In the genomic region with DNA sequence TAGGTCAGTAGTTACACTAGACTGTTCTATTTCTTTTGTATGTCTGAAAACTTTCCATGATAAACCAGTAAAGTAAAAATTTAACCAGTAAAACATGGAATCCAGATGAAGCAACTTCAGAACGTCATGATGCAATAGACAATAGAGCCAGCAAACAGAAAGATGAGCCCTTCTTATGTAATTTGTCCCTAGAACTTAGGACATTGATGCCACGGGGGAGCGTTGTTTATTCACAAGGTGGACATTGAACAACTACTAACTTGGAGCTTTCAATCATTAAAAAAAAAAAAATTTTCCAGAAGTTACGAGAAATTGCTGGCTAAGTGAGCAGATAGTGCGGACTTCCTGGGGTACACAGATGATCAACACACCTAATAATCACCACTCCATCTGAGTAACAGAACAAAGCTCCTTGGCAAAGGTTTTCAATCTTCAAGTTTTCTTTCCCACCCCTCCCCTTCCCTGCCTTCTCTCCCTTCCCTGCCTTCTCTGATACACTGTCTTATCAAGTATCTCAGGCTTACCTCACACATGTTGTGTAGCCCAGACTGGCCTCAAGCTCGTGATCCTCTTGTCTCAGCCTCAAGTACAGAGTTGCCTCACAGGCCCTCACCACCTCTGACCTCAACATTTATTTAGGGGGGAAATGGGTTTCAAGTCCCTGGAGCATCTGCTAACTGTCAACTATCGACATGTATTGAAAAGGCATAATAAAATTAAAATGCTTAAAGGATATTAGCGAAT, we compare ENCODE assay signal across 30 mouse cellular contexts. TPM values are rescaled to one million over a fixed set of nuclear protein-coding genes. Genes with fewer than 3 reads are reported as not detected.
DNase-seq lines count a peak whose midpoint lies in the region; ATAC-seq and TF ChIP-seq lines count a peak whose summit lies in the region.
"Had no signal": no experiment of that assay in that cellular context is flagged by ENCODE, and none has a peak within 500 bp of the region (broad histone marks: within the 10 kb centered on the region; RNA-seq: fewer than 3 reads in every experiment).

No protein-coding gene starts in this region.

- no peaks in the 10 kb centered on the region for H3K36me3 ChIP-seq in forebrain, postnatal 0 days (ENCODE audit: insufficient read depth)
- H3K36me3 ChIP-seq: limb, embryonic 15.5 days; midbrain, embryonic 13.5 days; neural tube, embryonic 15.5 days had no signal

- no peak overlapping the region for H3K4me3 ChIP-seq in forebrain, postnatal 0 days (ENCODE audit: low read depth, low read length)
- H3K4me3 ChIP-seq: gastrocnemius, adult 2 months; limb, embryonic 15.5 days; midbrain, embryonic 13.5 days; neural tube, embryonic 15.5 days had no signal

- no peaks in the 10 kb centered on the region for H3K27me3 ChIP-seq in forebrain, postnatal 0 days (ENCODE audit: insufficient read depth, low read length)
- H3K27me3 ChIP-seq: limb, embryonic 15.5 days; midbrain, embryonic 13.5 days; neural tube, embryonic 15.5 days had no signal

- no peaks in the 10 kb centered on the region for H3K9me3 ChIP-seq in forebrain, postnatal 0 days (ENCODE audit: low read length)
- H3K9me3 ChIP-seq: limb, embryonic 15.5 days; midbrain, embryonic 13.5 days; neural tube, embryonic 15.5 days had no signal

- intact Hi-C loops in left cerebral cortex, postnatal 4 days (cut with DNase I), result no loop called here

- ATAC-seq in megakaryocyte progenitor cell, adult 5-6 weeks (replicated peaks; ENCODE audit: poor library complexity), result peak; percentile 40; the same call in 1 of the 2 replicates
- no peak for ATAC-seq in forebrain, postnatal 0 days
- ATAC-seq: forebrain, embryonic 16.5 days; hindbrain, embryonic 16.5 days; midbrain, embryonic 13.5 days; Patski had no signal

- H3K9ac ChIP-seq in forebrain, postnatal 0 days, result no peak overlapping the region
- H3K9ac ChIP-seq: limb, embryonic 15.5 days; midbrain, embryonic 13.5 days; neural tube, embryonic 15.5 days had no signal

- no peaks in the 10 kb centered on the region for H3K4me1 ChIP-seq in forebrain, postnatal 0 days (ENCODE audit: insufficient read depth)
- H3K4me1 ChIP-seq: midbrain, embryonic 13.5 days; neural tube, embryonic 15.5 days had no signal

- peak; percentile 66 to 84 for DNase-seq in kidney, adult 8-10 months
- no peak for DNase-seq in kidney, postnatal 10 days
- DNase-seq in adipocyte (ENCODE audit: low spot score), result peak; percentile 4
- DNase-seq in kidney, postnatal 25 days, result peak; percentile 49 to 79
- no peak for DNase-seq in forebrain, postnatal 0 days
- no peak for DNase-seq in adrenal gland, adult 8-10 months
- no peak for DNase-seq in left cerebral cortex, postnatal 4 days
- DNase-seq: adrenal gland, postnatal 25 days; cerebellum, adult 11-12 months; cerebellum, postnatal 25 days; embryo, embryonic 11 days; gastrocnemius, adult 2 months; heart, adult 18-20 months; lung, postnatal 10 days; thymus, postnatal 36 days had no signal

- TF ChIP-seq CTCF in forebrain, postnatal 0 days (IDR thresholded peaks at IDR 0.05; ENCODE audit: low read depth), result no peak

- H3K4me2 ChIP-seq in forebrain, postnatal 0 days (ENCODE audit: low read depth), result no peak overlapping the region
- H3K4me2 ChIP-seq: limb, embryonic 15.5 days; midbrain, embryonic 13.5 days; neural tube, embryonic 15.5 days had no signal

- WGBS in forebrain, postnatal 0 days, result 91% methylated on average over 8 of the region's 8 CpGs

- H3K27ac ChIP-seq in forebrain, postnatal 0 days (ENCODE audit: low read depth, low read length), result no peak overlapping the region
- H3K27ac ChIP-seq: gastrocnemius, adult 2 months; midbrain, embryonic 13.5 days; neural tube, embryonic 15.5 days had no signal

RNA-seq across cellular contexts. Expression of gene Slc17a1, which starts 1.4 kb away (rescaled TPM):
- total RNA-seq in megakaryocyte progenitor cell, adult 5-6 weeks (2015), result not detected in 2 replicates
- total RNA-seq in megakaryocyte progenitor cell, adult 5-6 weeks (2017), result not detected in 2 replicates
- 0.15 TPM in 1 of 2 replicates, not detected in the other for total RNA-seq in forebrain, postnatal 0 days (2014; rRNA removed)
- not detected in 2 replicates for polyA plus RNA-seq in forebrain, postnatal 0 days (2015; fragmentation: Nextera tagmentation; extraction: Ambion mirVana)
- total RNA-seq in adrenal gland, adult 8-10 months (2022), result not detected
- total RNA-seq in left cerebral cortex, postnatal 4 days (2021), result not detected
- total RNA-seq: adrenal gland, postnatal 25 days; gastrocnemius, adult 2 months; heart, adult 18-20 months; hematopoietic stem cell, adult 5-6 weeks; layer of hippocampus, adult 18-20 months; layer of hippocampus, postnatal 25 days; left cerebral cortex, postnatal 25 days; megakaryocyte, adult 5-6 weeks had no signal
- polyA plus RNA-seq: embryonic facial prominence, embryonic 14.5 days; forebrain, embryonic 16.5 days; heart, embryonic 16.5 days; hindbrain, embryonic 16.5 days; limb, embryonic 15.5 days; neural tube, embryonic 15.5 days; stomach, embryonic 14.5 days had no signal

RNA-seq across cellular contexts. Expression of gene Slc17a3, which starts 29.7 kb away (rescaled TPM):
- total RNA-seq in megakaryocyte progenitor cell, adult 5-6 weeks (2015), result 0.39 TPM in 1 of 2 replicates, not detected in the other
- total RNA-seq in megakaryocyte progenitor cell, adult 5-6 weeks (2017), result 0.10 TPM in 1 of 2 replicates, not detected in the other
- 0.10 TPM in 1 of 2 replicates, not detected in the other for total RNA-seq in forebrain, postnatal 0 days (2014; rRNA removed)
- polyA plus RNA-seq in forebrain, postnatal 0 days (2015; fragmentation: Nextera tagmentation; extraction: Ambion mirVana), result not detected in 2 replicates
- 1 to 10 TPM in 1 of 4 experiments, under 1 TPM in 3; 0.18 to 1.4 (median 0.76) TPM for total RNA-seq in adrenal gland, adult 8-10 months (2022)
- under 1 TPM in 1 of 2 experiments, not detected in 1; 0.10 TPM for total RNA-seq in left cerebral cortex, postnatal 4 days (2021)
- total RNA-seq: gastrocnemius, adult 2 months; heart, adult 18-20 months; hematopoietic stem cell, adult 5-6 weeks; layer of hippocampus, adult 18-20 months; layer of hippocampus, postnatal 25 days; megakaryocyte, adult 5-6 weeks had no signal
- polyA plus RNA-seq: forebrain, embryonic 16.5 days; heart, embryonic 16.5 days; hindbrain, embryonic 16.5 days; midbrain, embryonic 13.5 days; stomach, embryonic 14.5 days had no signal

RNA-seq across cellular contexts. Expression of gene Slc17a4, which starts 45.8 kb away (rescaled TPM):
- total RNA-seq in megakaryocyte progenitor cell, adult 5-6 weeks (2015), result not detected in 2 replicates
- 0.33 TPM in 1 of 2 replicates, not detected in the other for total RNA-seq in megakaryocyte progenitor cell, adult 5-6 weeks (2017)
- not detected in 2 replicates for total RNA-seq in forebrain, postnatal 0 days (2014; rRNA removed)
- not detected in 2 replicates for polyA plus RNA-seq in forebrain, postnatal 0 days (2015; fragmentation: Nextera tagmentation; extraction: Ambion mirVana)
- total RNA-seq in adrenal gland, adult 8-10 months (2022), result under 1 TPM in 3 of 4 experiments, not detected in 1; 0.13 to 0.38 (median 0.15) TPM
- not detected for total RNA-seq in left cerebral cortex, postnatal 4 days (2021)
- total RNA-seq: gastrocnemius, adult 2 months; heart, adult 18-20 months; hematopoietic stem cell, adult 5-6 weeks; layer of hippocampus, adult 18-20 months; layer of hippocampus, postnatal 25 days; left cerebral cortex, postnatal 25 days; megakaryocyte, adult 5-6 weeks had no signal
- polyA plus RNA-seq: forebrain, embryonic 16.5 days; hindbrain, embryonic 16.5 days; limb, embryonic 15.5 days; midbrain, embryonic 13.5 days had no signal

Comparison
In these comparisons a context has a peak if more than half of its experiments do, and no peak if none do; other contexts are left out.
1. DNase-seq: peak in kidney, adult 8-10 months (2 of 2), adipocyte (single experiment) and kidney, postnatal 25 days (2 of 2); none in kidney, postnatal 10 days (single experiment), forebrain, postnatal 0 days (single experiment), adrenal gland, adult 8-10 months (single experiment) and left cerebral cortex, postnatal 4 days (single experiment).